Mouse (Mus musculus): ENCODE measurements around the gene Wnt3a.

DNA sequence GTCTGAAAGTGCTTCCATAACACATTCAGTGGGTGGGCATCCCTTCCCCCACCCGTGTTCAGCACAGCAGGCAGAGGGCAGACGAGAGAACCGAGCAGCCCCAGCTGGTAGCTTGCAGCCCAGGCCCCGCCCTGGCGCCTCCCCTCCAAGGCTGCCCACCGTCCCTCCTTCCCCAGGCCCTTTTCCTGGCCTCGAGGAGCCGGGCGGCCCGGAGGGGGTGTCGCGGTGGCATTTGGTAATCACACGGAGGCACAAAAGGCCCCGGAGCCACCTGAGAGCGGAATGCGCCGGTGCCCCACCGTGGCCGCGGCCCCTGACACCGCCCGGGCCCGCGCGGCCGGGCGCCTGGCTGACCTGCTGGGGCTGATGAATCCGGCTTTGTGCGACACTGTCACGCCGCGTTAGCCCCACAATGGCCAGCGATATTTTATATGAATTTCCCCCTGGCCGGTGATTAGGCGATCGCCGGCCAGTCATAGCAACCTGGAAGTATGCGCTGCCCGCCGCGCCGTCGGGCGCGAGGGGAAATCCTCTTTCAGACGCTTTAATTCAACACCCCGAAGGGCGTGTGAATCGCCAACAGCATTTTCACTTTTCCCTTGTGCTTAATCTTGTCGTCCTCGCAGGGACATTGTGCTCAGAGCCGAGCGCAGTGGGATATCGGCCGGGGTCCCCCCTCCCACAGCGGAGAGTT, 26.5 kb downstream of the Wnt3a start:
- no peak for TF ChIP-seq CTCF (IDR thresholded peaks at IDR 0.05; ENCODE audit: insufficient read depth, low read length)
- no peak for TF ChIP-seq POLR2A (IDR thresholded peaks at IDR 0.05; ENCODE audit: borderline replicate concordance, extremely low read depth, low read depth, low read length)
